Mouse (Mus musculus): ENCODE measurements around the gene Gabrr2.

- no peak for TF ChIP-seq CTCF (IDR thresholded peaks at IDR 0.05)
- no peak for TF ChIP-seq POLR2A (IDR thresholded peaks at IDR 0.05; ENCODE audit: insufficient read depth, low read depth, low read length)
- 0 out of 2 replicates have a peak, but pooled peaks have one; percentile 16 for TF ChIP-seq EP300 (IDR thresholded peaks at IDR 0.05; ENCODE audit: insufficient read depth, low read depth, low read length)
Observed at GRCm38 (mm10) chr4:33074851-33075250, 12.1 kb downstream of the Gabrr2 start.

Measured in heart, adult 2 months (tissue).